Mouse (Mus musculus): ENCODE results near the gene Spatc1l. TPM values are rescaled to one million over a fixed set of nuclear protein-coding genes. Genes with fewer than 3 reads are reported as not detected.

The Spatc1l gene
- not detected in 2 replicates for polyA plus RNA-seq (2015; fragmentation: Nextera tagmentation; extraction: Ambion mirVana)

- Histone ChIP-seq H3K4me2 (replicated peaks; ENCODE audit: low read depth, low read length) (no peak within 1 kb of the TSS), H3K4me3 (ENCODE audit: low read length) (no peak within 1 kb of the TSS), H3K27me3 (ENCODE audit: insufficient read depth, low read length) (no peaks in the 10 kb centered on the region), H3K4me1 (ENCODE audit: insufficient read depth, low read length) (no peaks in the 10 kb centered on the region), H3K9me3 (ENCODE audit: low read length) (no peaks in the 10 kb centered on the region), H3K9ac (replicated peaks; ENCODE audit: low read length) (no peak within 1 kb of the TSS), H3K36me3 (ENCODE audit: insufficient read depth, low read length) (no peaks in the 10 kb centered on the region), H3K27ac (ENCODE audit: low read length) (no peak within 1 kb of the TSS)
- WGBS, result 90% methylated on average over 10 of the region's 10 CpGs
- no peak for ATAC-seq (ENCODE audit: low FRiP score, low TSS enrichment)
Observed at GRCm38 (mm10) chr10:76561972-76562371, at the start of gene Spatc1l. TSS of gene Spatc1l (plus strand) at chr10:76562272.

- H3K27ac ChIP-seq (ENCODE audit: low read length), result no peak overlapping the region
- H3K4me3 ChIP-seq (ENCODE audit: low read length), result no peak overlapping the region
- H3K27me3 ChIP-seq (ENCODE audit: insufficient read depth, low read length), result no peaks in the 10 kb centered on the region
- WGBS, result 54% methylated on average over 5 of the region's 5 CpGs
- H3K9me3 ChIP-seq (ENCODE audit: low read length), result peaks cover 6% of the 10 kb centered on the region; the same call in 1 of the 2 replicates
- H3K4me2 ChIP-seq (replicated peaks; ENCODE audit: low read depth, low read length), result no peak overlapping the region
- H3K36me3 ChIP-seq (ENCODE audit: insufficient read depth, low read length), result peaks cover 35% of the 10 kb centered on the region
- H3K9ac ChIP-seq (replicated peaks; ENCODE audit: low read length), result no peak overlapping the region
- peak; percentile 85 for ATAC-seq (ENCODE audit: low FRiP score, low TSS enrichment)
- no peaks in the 10 kb centered on the region for H3K4me1 ChIP-seq (ENCODE audit: insufficient read depth, low read length)
Observed at GRCm38 (mm10) chr10:76512965-76513583, 49.0 kb upstream of the Spatc1l start.

- H3K4me1 ChIP-seq (ENCODE audit: insufficient read depth, low read length), result peaks cover 13% of the 10 kb centered on the region; the same call in 1 of the 2 replicates
- H3K4me3 ChIP-seq (ENCODE audit: low read length), result peak overlapping the region; percentile 66
- peaks cover under 1% of the 10 kb centered on the region; the same call in 1 of the 2 replicates for H3K36me3 ChIP-seq (ENCODE audit: insufficient read depth, low read length)
- no peak overlapping the region for H3K27ac ChIP-seq (ENCODE audit: low read length)
- no peak; the same call in none of the 2 replicates for ATAC-seq (ENCODE audit: low FRiP score, low TSS enrichment)
- no peaks in the 10 kb centered on the region for H3K27me3 ChIP-seq (ENCODE audit: insufficient read depth, low read length)
- H3K4me2 ChIP-seq (replicated peaks; ENCODE audit: low read depth, low read length), result peak overlapping the region; percentile 85
- H3K9me3 ChIP-seq (ENCODE audit: low read length), result no peaks in the 10 kb centered on the region
- 1% methylated on average over 11 of the region's 11 CpGs for whole genome bisulfite sequencing
- H3K9ac ChIP-seq (replicated peaks; ENCODE audit: low read length), result peak overlapping the region; percentile 74
Observed at GRCm38 (mm10) chr10:76530922-76531321, 31.1 kb upstream of the Spatc1l start.

GRCm38 (mm10) chr10:76531375-76531774, 30.7 kb upstream of the Spatc1l start, which contains the start of gene Lss:
TSS of gene Lss (plus strand) at chr10:76531588.
- Histone ChIP-seq H3K9me3 (ENCODE audit: low read length) (no peaks in the 10 kb centered on the region), H3K36me3 (ENCODE audit: insufficient read depth, low read length) (peaks cover 5% of the 10 kb centered on the region; the same call in 1 of the 2 replicates), H3K4me1 (ENCODE audit: insufficient read depth, low read length) (peaks cover 13% of the 10 kb centered on the region; the same call in 1 of the 2 replicates), H3K27me3 (ENCODE audit: insufficient read depth, low read length) (no peaks in the 10 kb centered on the region), H3K4me2 (replicated peaks; ENCODE audit: low read depth, low read length) (peak within 1 kb of the TSS; percentile 85), H3K4me3 (ENCODE audit: low read length) (peak within 1 kb of the TSS; percentile 66), H3K9ac (replicated peaks; ENCODE audit: low read length) (peak within 1 kb of the TSS; percentile 74), H3K27ac (ENCODE audit: low read length) (peak within 1 kb of the TSS; percentile 39; the same call in 1 of the 2 replicates)
- under 1% methylated on average over 37 of the region's 37 CpGs for WGBS
- ATAC-seq (ENCODE audit: low FRiP score, low TSS enrichment), result peak; percentile 100

- Histone ChIP-seq H3K36me3 (ENCODE audit: insufficient read depth, low read length) (peaks cover 7% of the 10 kb centered on the region; the same call in 1 of the 2 replicates), H3K4me3 (ENCODE audit: low read length) (peak overlapping the region; percentile 66), H3K27me3 (ENCODE audit: insufficient read depth, low read length) (no peaks in the 10 kb centered on the region), H3K4me1 (ENCODE audit: insufficient read depth, low read length) (peaks cover 13% of the 10 kb centered on the region; the same call in 1 of the 2 replicates), H3K9me3 (ENCODE audit: low read length) (no peaks in the 10 kb centered on the region), H3K9ac (replicated peaks; ENCODE audit: low read length) (peak overlapping the region; percentile 74), H3K4me2 (replicated peaks; ENCODE audit: low read depth, low read length) (peak overlapping the region; percentile 85), H3K27ac (ENCODE audit: low read length) (peak overlapping the region; percentile 39; the same call in 1 of the 2 replicates)
- WGBS, result 2% methylated on average over 14 of the region's 14 CpGs
- ATAC-seq (ENCODE audit: low FRiP score, low TSS enrichment), result peak; percentile 52
Observed at GRCm38 (mm10) chr10:76531828-76532227, 30.2 kb upstream of the Spatc1l start.

- H3K4me3 ChIP-seq (ENCODE audit: low read length), result no peak overlapping the region
- ATAC-seq (ENCODE audit: low FRiP score, low TSS enrichment), result no peak
- 96% methylated on average over 7 of the region's 7 CpGs for WGBS
- H3K36me3 ChIP-seq (ENCODE audit: insufficient read depth, low read length), result peaks cover 24% of the 10 kb centered on the region
- peaks cover 10% of the 10 kb centered on the region; the same call in 1 of the 2 replicates for H3K4me1 ChIP-seq (ENCODE audit: insufficient read depth, low read length)
- no peak overlapping the region for H3K27ac ChIP-seq (ENCODE audit: low read length)
- no peak overlapping the region for H3K9ac ChIP-seq (replicated peaks; ENCODE audit: low read length)
- no peak overlapping the region for H3K4me2 ChIP-seq (replicated peaks; ENCODE audit: low read depth, low read length)
- no peaks in the 10 kb centered on the region for H3K9me3 ChIP-seq (ENCODE audit: low read length)
- no peaks in the 10 kb centered on the region for H3K27me3 ChIP-seq (ENCODE audit: insufficient read depth, low read length)
Observed at GRCm38 (mm10) chr10:76535526-76535925, 26.5 kb upstream of the Spatc1l start.

GRCm38 (mm10) chr10:76537619-76538018, 24.5 kb upstream of the Spatc1l start:
- peaks cover 38% of the 10 kb centered on the region for H3K36me3 ChIP-seq (ENCODE audit: insufficient read depth, low read length)
- H3K4me1 ChIP-seq (ENCODE audit: insufficient read depth, low read length), result no peaks in the 10 kb centered on the region
- 82% methylated on average over 9 of the region's 9 CpGs for WGBS
- H3K9me3 ChIP-seq (ENCODE audit: low read length), result no peaks in the 10 kb centered on the region
- H3K4me2 ChIP-seq (replicated peaks; ENCODE audit: low read depth, low read length), result no peak overlapping the region
- H3K27ac ChIP-seq (ENCODE audit: low read length), result no peak overlapping the region
- no peak for ATAC-seq (ENCODE audit: low FRiP score, low TSS enrichment)
- no peaks in the 10 kb centered on the region for H3K27me3 ChIP-seq (ENCODE audit: insufficient read depth, low read length)
- no peak overlapping the region for H3K9ac ChIP-seq (replicated peaks; ENCODE audit: low read length)
- H3K4me3 ChIP-seq (ENCODE audit: low read length), result no peak overlapping the region

- Histone ChIP-seq H3K27ac (ENCODE audit: low read length) (no peak overlapping the region), H3K4me2 (replicated peaks; ENCODE audit: low read depth, low read length) (no peak overlapping the region), H3K4me3 (ENCODE audit: low read length) (no peak overlapping the region), H3K4me1 (ENCODE audit: insufficient read depth, low read length) (no peaks in the 10 kb centered on the region), H3K27me3 (ENCODE audit: insufficient read depth, low read length) (no peaks in the 10 kb centered on the region), H3K9me3 (ENCODE audit: low read length) (no peaks in the 10 kb centered on the region), H3K36me3 (ENCODE audit: insufficient read depth, low read length) (peaks cover 54% of the 10 kb centered on the region), H3K9ac (replicated peaks; ENCODE audit: low read length) (no peak overlapping the region)
- ATAC-seq (ENCODE audit: low FRiP score, low TSS enrichment), result no peak
- 91% methylated on average over 11 of the region's 11 CpGs for WGBS
Observed at GRCm38 (mm10) chr10:76541336-76542085, 20.6 kb upstream of the Spatc1l start.

- WGBS, result 87% methylated on average over 10 of the region's 10 CpGs
- peaks cover 65% of the 10 kb centered on the region for H3K36me3 ChIP-seq (ENCODE audit: insufficient read depth, low read length)
- no peak for ATAC-seq (ENCODE audit: low FRiP score, low TSS enrichment)
Observed at GRCm38 (mm10) chr10:76542636-76543375, 19.3 kb upstream of the Spatc1l start.

More at GRCm38 (mm10) chr10:76542636-76543375, 19.3 kb upstream of the Spatc1l start:
- Histone ChIP-seq H3K4me2 (replicated peaks; ENCODE audit: low read depth, low read length) (no peak overlapping the region), H3K9me3 (ENCODE audit: low read length) (no peaks in the 10 kb centered on the region), H3K27me3 (ENCODE audit: insufficient read depth, low read length) (no peaks in the 10 kb centered on the region), H3K9ac (replicated peaks; ENCODE audit: low read length) (no peak overlapping the region), H3K4me3 (ENCODE audit: low read length) (no peak overlapping the region), H3K4me1 (ENCODE audit: insufficient read depth, low read length) (0 out of 2 replicates have a peak, but pooled peaks cover 3% of the 10 kb centered on the region), H3K27ac (ENCODE audit: low read length) (no peak overlapping the region)

Data from kidney, embryonic 16.5 days (tissue).